Mouse (Mus musculus) lung, embryonic 15.5 days (tissue): ENCODE data around the gene Acbd5. TPM values are rescaled to one million over a fixed set of nuclear protein-coding genes. Genes with fewer than 3 reads are reported as not detected.

ENCODE experiments used
- ATAC-seq: fragments of 200-750 bp; cut with Nextera tagmentation; 2 replicates; pipeline ENCODE4 v1.8.0; 2017; ENCODE audit warnings: moderate number of reproducible peaks, borderline replicate concordance; ENCODE audit not compliant: low FRiP score, low TSS enrichment; ENCODE audit errors: extremely low read depth
- H3K27ac ChIP-seq: fragments of 300-500 bp; sonication (generic); 2 replicates; pipeline ENCODE4 v1.5.1; 2015; ENCODE audit warnings: moderate library complexity, mild to moderate bottlenecking, inconsistent platforms
- H3K27me3 ChIP-seq: fragments of 300-500 bp; sonication (generic); 2 replicates; pipeline ENCODE4 v1.6.1; 2015; ENCODE audit warnings: inconsistent platforms
- H3K36me3 ChIP-seq: fragments of 300-500 bp; sonication (generic); 2 replicates; pipeline ENCODE4 v1.6.1; 2015; ENCODE audit warnings: inconsistent platforms
- H3K4me1 ChIP-seq: fragments of 300-500 bp; sonication (generic); 2 replicates; pipeline ENCODE4 v1.6.1; 2015; ENCODE audit warnings: inconsistent platforms
- H3K4me2 ChIP-seq: fragments of 300-500 bp; sonication (generic); 2 replicates; pipeline ENCODE4 v1.6.1; 2015; ENCODE audit warnings: inconsistent platforms, mild to moderate bottlenecking, moderate library complexity
- H3K4me3 ChIP-seq: fragments of 300-500 bp; sonication (generic); 2 replicates; pipeline ENCODE4 v1.5.1; 2015; ENCODE audit warnings: mild to moderate bottlenecking, inconsistent platforms
- H3K9ac ChIP-seq: fragments of 300-500 bp; sonication (generic); 2 replicates; pipeline ENCODE4 v1.6.1; 2015; ENCODE audit warnings: inconsistent platforms
- H3K9me3 ChIP-seq: fragments of 300-500 bp; sonication (generic); 2 replicates; pipeline ENCODE4 v1.6.1; 2016; ENCODE audit warnings: inconsistent platforms
- WGBS: fragments of 180-500 bp; shearing (Covaris S2); methylation state at CpG from one replicate; pipeline ENCODE4 v1.1.7; 2015; 5-methylcytosine and 5-hydroxymethylcytosine counted together
- polyA plus RNA-seq: library from polyadenylated mRNA; unstranded; fragments of >200 nt; fragmentation: Nextera tagmentation; extraction: Ambion mirVana; gene quantifications from 2 replicates; pipeline ENCODE4 v1.2.1, GENCODE M21; 2015

The Acbd5 gene
- 30.2 and 30.7 TPM in 2 replicates for polyA plus RNA-seq

DNA sequence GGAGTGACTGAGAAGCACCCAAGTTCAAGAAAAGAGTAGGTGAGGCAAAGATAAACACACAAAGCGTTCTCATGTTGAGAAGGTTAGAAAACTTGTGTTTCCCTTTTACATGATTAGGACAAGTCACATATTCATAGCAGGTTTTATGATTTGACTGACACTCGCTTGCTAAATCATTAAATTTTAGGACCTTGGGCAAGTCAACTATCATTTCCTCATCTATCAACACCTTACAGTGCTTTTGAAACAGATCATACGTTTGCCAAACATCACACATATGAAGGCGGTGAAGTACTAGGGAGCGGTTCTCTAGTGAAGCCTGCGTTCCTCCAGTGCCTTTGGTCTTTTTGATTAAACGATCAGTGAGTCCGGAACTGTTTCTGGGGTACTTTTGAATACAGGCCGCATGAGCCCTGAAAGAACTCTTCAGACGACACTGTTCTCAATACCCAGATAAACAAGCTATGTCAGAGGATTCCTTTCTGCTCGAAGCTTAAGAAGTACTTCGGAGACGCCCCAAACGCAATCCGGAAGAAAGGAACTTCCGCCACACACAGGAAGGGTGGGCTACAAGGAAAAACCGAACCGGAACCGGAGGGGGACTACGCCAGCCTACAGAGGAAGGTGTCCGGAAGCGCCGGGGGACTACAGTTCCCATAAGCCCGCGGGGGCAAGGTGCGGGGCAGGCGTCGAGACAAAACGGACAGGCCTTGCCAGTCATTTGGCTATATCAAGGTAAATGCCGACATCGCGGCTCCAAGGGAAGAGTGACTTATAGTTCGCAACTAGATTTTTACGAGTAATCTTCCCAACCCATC is at the start of gene Acbd5:
TSS of gene Acbd5 (plus strand) at position 616 of the 818 bp plus-strand sequence.
- no peaks in the 10 kb centered on the region for H3K9me3 ChIP-seq
- no peaks in the 10 kb centered on the region for H3K27me3 ChIP-seq
- no peaks in the 10 kb centered on the region for H3K4me1 ChIP-seq
- peak within 1 kb of the TSS; percentile 93 for H3K4me2 ChIP-seq
- 2% methylated on average over 34 of the region's 34 CpGs for WGBS
- peak; percentile 97 for ATAC-seq
- peak within 1 kb of the TSS; percentile 78 for H3K9ac ChIP-seq
- peak within 1 kb of the TSS; percentile 93 for H3K27ac ChIP-seq
- peak within 1 kb of the TSS; percentile 62 for H3K4me3 ChIP-seq
- H3K36me3 ChIP-seq = no peaks in the 10 kb centered on the region

DNA sequence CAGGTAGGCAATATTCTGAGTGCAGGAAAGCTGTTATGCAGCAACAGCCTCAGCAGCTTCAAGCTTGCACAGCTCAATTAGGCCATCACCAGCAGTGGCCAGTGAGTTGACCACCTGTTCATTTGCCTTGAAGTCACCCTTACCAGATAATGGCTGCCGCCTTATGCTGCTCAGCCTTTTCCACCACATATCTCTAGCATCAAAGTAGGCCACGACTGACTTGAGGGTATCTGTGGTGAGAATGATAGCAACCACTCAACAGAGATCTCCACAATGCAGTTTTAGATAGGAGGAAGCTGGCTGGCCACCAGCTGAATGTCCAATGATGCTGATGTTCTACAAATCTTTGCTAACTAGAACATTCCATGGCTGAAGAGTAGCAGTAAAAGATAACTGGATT is 48.8 kb upstream of the Acbd5 start:
- Histone ChIP-seq H3K9ac (no peak overlapping the region), H3K4me3 (no peak overlapping the region), H3K36me3 (0 out of 2 replicates have a peak, but pooled peaks cover 3% of the 10 kb centered on the region), H3K27me3 (no peaks in the 10 kb centered on the region), H3K9me3 (no peaks in the 10 kb centered on the region), H3K4me1 (peaks cover 10% of the 10 kb centered on the region), H3K27ac (no peak overlapping the region), H3K4me2 (no peak overlapping the region)
- WGBS = 86% methylated on average over 2 of the region's 2 CpGs
- no peak for ATAC-seq

- Histone ChIP-seq H3K4me2 (no peak overlapping the region), H3K4me1 (peaks cover 3% of the 10 kb centered on the region; the same call in 1 of the 2 replicates), H3K9ac (no peak overlapping the region), H3K27ac (no peak overlapping the region), H3K9me3 (no peaks in the 10 kb centered on the region), H3K36me3 (0 out of 2 replicates have a peak, but pooled peaks cover 3% of the 10 kb centered on the region), H3K27me3 (no peaks in the 10 kb centered on the region), H3K4me3 (no peak overlapping the region)
- ATAC-seq = no peak
- WGBS = 87% methylated on average over 4 of the region's 4 CpGs
Measured at GRCm38 (mm10) chr2:23021320-23021719, 46.6 kb upstream of the Acbd5 start.

DNA sequence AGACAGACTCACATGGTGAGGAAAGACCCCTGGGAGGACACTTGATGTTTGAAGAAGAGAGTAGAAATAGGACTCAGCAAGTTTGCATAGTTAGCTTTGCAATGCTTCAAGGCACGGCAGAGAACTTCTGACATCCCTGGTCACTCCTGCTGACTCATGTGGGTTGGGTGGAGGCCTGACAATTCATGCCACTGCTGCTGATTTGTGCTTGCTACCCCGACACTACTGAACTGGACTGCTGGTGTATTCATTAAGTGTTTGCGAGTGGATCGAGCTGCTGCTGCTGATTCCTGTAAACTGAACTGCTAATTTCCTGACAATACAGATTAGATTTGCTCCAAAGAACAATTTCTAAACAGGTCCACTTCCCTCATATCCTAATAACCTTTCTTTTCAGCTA is 46.2 kb upstream of the Acbd5 start:
- no peak overlapping the region for H3K4me3 ChIP-seq

DNA sequence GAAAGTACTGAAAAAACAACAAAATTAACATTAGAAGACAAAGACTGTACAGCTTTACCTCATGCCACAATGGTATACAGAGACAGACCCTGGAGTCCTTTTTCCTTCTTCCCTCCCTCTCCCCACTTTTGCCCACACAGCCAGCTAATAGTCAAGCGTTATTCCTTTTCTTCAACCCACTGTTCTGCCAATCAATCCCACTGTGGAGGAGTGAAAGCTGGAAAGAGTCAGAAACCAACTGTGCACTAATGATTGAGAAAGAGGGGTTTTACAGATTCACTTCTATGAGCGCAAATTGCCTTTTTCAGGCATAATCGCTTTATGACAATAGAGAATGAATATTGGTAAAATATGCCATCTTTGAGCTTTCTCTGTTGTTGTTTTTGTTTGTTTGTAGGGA is 44.9 kb upstream of the Acbd5 start:
- Histone ChIP-seq H3K4me3 (no peak overlapping the region), H3K9ac (no peak overlapping the region), H3K4me1 (no peaks in the 10 kb centered on the region), H3K36me3 (0 out of 2 replicates have a peak, but pooled peaks cover 3% of the 10 kb centered on the region), H3K9me3 (no peaks in the 10 kb centered on the region), H3K27ac (no peak overlapping the region), H3K27me3 (no peaks in the 10 kb centered on the region), H3K4me2 (no peak overlapping the region)
- ATAC-seq = no peak
- WGBS = 94% methylated on average over 3 of the region's 3 CpGs

More for the DNA sequence above, 46.2 kb upstream of the Acbd5 start:
- Histone ChIP-seq H3K9ac (no peak overlapping the region), H3K36me3 (0 out of 2 replicates have a peak, but pooled peaks cover 3% of the 10 kb centered on the region), H3K4me2 (no peak overlapping the region), H3K4me1 (no peaks in the 10 kb centered on the region), H3K27ac (no peak overlapping the region), H3K27me3 (no peaks in the 10 kb centered on the region), H3K9me3 (no peaks in the 10 kb centered on the region)
- 42% methylated on average over 4 of the region's 4 CpGs for WGBS
- no peak for ATAC-seq

GRCm38 (mm10) chr2:23023714-23024282 is 44.2 kb upstream of the Acbd5 start:
- ATAC-seq = no peak
- H3K9ac ChIP-seq = no peak overlapping the region
- no peak overlapping the region for H3K4me3 ChIP-seq
- WGBS = 92% methylated on average over 4 of the region's 4 CpGs
- no peaks in the 10 kb centered on the region for H3K27me3 ChIP-seq
- no peaks in the 10 kb centered on the region for H3K9me3 ChIP-seq
- H3K4me2 ChIP-seq = no peak overlapping the region
- H3K4me1 ChIP-seq = no peaks in the 10 kb centered on the region
- H3K36me3 ChIP-seq = 0 out of 2 replicates have a peak, but pooled peaks cover 3% of the 10 kb centered on the region
- H3K27ac ChIP-seq = no peak overlapping the region

GRCm38 (mm10) chr2:23026379-23026778 is 41.6 kb upstream of the Acbd5 start:
- no peaks in the 10 kb centered on the region for H3K27me3 ChIP-seq
- no peak for ATAC-seq
- H3K36me3 ChIP-seq = peaks cover 4% of the 10 kb centered on the region; the same call in 1 of the 2 replicates
- no peak overlapping the region for H3K27ac ChIP-seq
- H3K9ac ChIP-seq = no peak overlapping the region
- no peak overlapping the region for H3K4me2 ChIP-seq
- 74% methylated on average over 1 of the region's 1 CpGs for WGBS
- H3K9me3 ChIP-seq = no peaks in the 10 kb centered on the region
- no peaks in the 10 kb centered on the region for H3K4me1 ChIP-seq
- no peak overlapping the region for H3K4me3 ChIP-seq

DNA sequence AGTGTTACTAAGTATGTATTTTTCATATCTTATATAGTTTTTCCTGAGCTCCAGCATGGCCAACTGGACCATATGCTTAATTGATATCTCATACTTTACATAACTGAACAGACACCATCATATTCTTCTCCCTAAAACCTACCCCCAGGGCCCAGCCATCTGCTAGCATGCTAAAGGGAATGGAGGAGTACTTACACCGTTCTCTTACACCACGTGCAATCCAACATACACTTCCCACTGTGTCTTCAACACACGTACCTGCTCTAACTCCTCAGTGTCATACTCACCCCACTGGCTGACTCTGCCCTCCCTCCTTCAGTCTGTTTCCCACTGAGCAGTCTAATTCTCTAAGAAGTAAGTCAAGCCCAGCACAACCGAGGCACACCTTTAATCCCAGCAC is 39.1 kb upstream of the Acbd5 start:
- H3K4me2 ChIP-seq = no peak overlapping the region
- H3K9ac ChIP-seq = no peak overlapping the region
- H3K27me3 ChIP-seq = no peaks in the 10 kb centered on the region
- H3K36me3 ChIP-seq = peaks cover 4% of the 10 kb centered on the region; the same call in 1 of the 2 replicates
- H3K4me3 ChIP-seq = no peak overlapping the region
- H3K27ac ChIP-seq = no peak overlapping the region
- WGBS = 86% methylated on average over 4 of the region's 4 CpGs
- no peaks in the 10 kb centered on the region for H3K9me3 ChIP-seq
- ATAC-seq = no peak
- no peaks in the 10 kb centered on the region for H3K4me1 ChIP-seq

DNA sequence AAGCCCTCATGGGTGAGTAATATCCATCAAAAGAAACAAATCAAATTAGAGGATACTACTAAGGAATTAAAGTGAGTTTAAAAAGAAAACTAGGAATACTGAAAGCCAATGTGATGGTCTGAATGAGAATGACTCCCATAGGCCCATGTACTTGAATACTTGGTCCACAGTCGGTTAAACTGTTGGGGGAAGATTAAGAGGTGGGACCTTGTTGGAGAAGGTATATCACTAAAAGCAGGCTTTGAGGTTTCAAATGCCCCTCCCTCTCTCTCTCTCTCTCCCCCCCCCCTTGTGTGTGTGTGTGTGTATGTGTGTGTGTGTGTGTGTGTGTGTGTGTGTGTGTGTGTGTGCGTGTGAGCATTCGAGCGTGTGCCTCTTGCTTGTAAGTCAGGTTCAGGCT is 37.3 kb upstream of the Acbd5 start:
- 97% methylated on average over 4 of the region's 4 CpGs for WGBS
- Histone ChIP-seq H3K4me2 (no peak overlapping the region), H3K4me1 (no peaks in the 10 kb centered on the region), H3K4me3 (no peak overlapping the region), H3K9me3 (no peaks in the 10 kb centered on the region), H3K9ac (no peak overlapping the region), H3K27me3 (no peaks in the 10 kb centered on the region), H3K36me3 (peaks cover 4% of the 10 kb centered on the region; the same call in 1 of the 2 replicates), H3K27ac (no peak overlapping the region)
- ATAC-seq = no peak

GRCm38 (mm10) chr2:23034692-23035435 is 33.1 kb upstream of the Acbd5 start:
- no peak overlapping the region for H3K27ac ChIP-seq
- no peak for ATAC-seq
- WGBS = 84% methylated on average over 3 of the region's 3 CpGs
- H3K9ac ChIP-seq = no peak overlapping the region
- no peak overlapping the region for H3K4me3 ChIP-seq
- no peaks in the 10 kb centered on the region for H3K9me3 ChIP-seq
- H3K36me3 ChIP-seq = peaks cover under 1% of the 10 kb centered on the region; the same call in 1 of the 2 replicates
- no peaks in the 10 kb centered on the region for H3K27me3 ChIP-seq
- H3K4me2 ChIP-seq = no peak overlapping the region
- H3K4me1 ChIP-seq = peaks cover 16% of the 10 kb centered on the region

DNA sequence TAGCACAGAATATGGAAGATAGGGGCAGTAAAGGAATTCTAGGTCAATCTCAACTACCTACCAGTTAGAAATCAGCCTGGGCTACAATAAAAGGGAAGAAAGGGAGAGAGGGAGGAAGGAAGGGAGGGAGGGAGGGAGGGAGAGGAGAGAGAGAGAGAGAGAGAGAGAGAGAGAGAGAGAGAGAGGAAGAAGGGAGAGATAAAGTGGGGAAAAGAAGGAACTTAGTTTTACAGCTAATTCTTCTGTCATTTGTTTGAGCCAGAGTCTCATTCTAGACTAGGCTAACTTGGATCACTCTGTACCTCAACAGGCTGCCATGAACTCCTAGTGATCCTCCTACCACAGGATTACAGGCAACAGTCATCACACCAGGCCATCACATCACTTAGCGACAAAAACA is 32.5 kb upstream of the Acbd5 start:
- WGBS = 97% methylated on average over 1 of the region's 1 CpGs
- Histone ChIP-seq H3K36me3 (no peaks in the 10 kb centered on the region), H3K9me3 (no peaks in the 10 kb centered on the region), H3K9ac (no peak overlapping the region), H3K27ac (no peak overlapping the region), H3K4me1 (peaks cover 16% of the 10 kb centered on the region), H3K4me2 (no peak overlapping the region), H3K27me3 (no peaks in the 10 kb centered on the region), H3K4me3 (no peak overlapping the region)
- no peak for ATAC-seq
